Mouse (Mus musculus): ENCODE measurements at regions not wholly inside any gene's neighbourhood (a gene's known extent, or its start where the extent isn't known, plus 50 kb on each side); places are given as distances from the start of the nearest gene placed in this dataset.

DNA sequence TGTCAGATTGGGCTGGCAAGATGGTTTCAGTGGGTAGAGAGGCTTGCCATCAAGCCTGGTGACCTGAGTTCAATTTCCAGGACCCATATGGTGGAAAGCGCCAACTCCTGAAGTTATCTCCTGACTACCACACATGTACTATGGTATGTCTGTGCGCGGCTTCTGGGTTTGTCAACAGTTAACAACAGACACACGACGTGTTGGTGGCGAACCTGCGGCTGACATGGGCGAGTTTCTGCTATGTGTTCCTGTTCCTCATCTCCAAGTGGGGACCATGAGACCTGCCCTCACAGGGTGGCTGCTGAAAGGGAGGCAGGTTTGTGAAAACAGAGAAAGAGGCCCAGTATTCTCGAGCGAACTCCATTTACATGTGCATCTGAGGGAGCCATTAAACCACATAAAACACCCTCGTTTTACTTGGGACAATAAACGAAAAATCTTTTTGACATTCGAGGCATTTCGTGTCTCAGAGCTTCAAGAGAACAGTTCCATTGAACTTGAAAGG, 210.0 kb upstream of the Kazn start:
- ATAC-seq (replicated peaks; ENCODE audit: low FRiP score, low TSS enrichment, poor library complexity, severe bottlenecking), result no peak

DNA sequence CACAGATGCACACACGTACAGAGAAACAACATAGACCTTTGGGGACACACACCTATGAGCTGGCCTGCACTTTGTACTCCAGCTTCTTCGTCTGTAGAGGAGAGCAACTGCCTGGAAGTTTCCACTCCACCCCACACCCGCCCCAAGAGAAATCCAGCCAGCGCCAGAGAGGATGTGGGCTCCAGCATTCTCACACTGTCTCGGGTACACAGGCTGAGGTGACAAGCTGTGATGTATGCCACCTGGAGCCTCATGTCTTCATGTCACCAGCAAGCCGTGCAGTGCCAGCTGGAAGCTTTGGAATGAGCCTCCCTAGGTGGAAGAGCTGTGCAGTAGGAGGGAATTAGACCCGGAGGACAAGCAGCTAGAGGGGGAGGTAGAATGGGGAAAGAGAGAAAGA, 208.3 kb upstream of the Kazn start:
- no peak for ATAC-seq (replicated peaks; ENCODE audit: low FRiP score, low TSS enrichment, poor library complexity, severe bottlenecking)

DNA sequence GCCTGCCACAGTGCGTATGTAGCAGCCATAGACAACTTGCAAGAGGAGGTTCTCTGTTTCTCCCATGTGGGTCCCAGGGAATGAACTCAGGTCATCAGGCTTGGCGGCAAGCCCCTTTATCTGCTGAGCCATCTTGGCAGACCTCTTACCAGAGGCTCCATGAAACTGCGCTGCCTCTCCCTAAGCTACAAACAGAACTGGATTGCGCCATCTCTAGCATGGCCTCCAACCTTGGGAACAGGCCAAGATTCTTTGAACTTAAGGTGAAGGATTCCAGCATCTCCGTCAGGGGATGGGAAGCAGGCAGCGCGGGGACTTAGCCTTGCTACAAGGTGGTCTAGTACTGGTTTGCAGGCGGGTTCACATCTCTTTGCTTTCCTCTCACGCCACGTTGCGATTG, 201.8 kb upstream of the Kazn start:
- ATAC-seq (replicated peaks; ENCODE audit: low FRiP score, low TSS enrichment, poor library complexity, severe bottlenecking), result no peak

DNA sequence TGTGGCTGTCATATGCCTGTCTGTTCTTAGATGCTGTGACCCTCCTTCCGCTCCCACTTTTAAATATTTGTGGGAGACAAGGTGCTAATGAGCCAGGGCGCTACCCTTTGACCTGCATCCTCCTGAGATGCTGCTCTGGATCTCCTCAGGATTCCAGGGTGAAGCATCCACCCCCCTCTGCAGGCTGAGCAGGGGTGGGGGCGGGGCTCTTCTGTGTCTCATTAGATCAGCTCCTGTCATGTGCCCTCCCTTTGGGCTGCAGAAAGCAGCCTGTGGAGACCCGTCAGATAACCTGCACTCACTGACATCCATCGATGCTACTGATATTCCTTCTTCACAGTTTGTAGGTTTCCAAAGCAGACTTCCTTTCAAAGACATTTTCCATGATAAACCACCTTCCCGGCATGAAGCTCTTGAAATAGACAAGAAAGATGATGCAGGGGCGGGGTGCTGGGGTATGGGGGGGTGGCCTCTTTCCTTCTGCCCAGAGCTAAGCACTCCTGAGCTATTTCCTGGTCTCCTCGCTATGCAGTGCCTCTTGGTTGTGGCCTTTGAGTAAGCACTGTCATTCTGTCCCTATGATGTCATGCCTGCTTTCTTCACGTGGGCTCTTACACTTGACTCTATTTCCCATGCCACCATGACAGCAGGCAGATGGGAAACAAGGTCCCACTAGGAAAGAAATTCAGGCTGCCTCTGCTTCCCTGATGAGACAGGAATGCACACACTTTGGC, 200.4 kb upstream of the Kazn start:
- ATAC-seq (replicated peaks; ENCODE audit: low FRiP score, low TSS enrichment, poor library complexity, severe bottlenecking), result no peak

DNA sequence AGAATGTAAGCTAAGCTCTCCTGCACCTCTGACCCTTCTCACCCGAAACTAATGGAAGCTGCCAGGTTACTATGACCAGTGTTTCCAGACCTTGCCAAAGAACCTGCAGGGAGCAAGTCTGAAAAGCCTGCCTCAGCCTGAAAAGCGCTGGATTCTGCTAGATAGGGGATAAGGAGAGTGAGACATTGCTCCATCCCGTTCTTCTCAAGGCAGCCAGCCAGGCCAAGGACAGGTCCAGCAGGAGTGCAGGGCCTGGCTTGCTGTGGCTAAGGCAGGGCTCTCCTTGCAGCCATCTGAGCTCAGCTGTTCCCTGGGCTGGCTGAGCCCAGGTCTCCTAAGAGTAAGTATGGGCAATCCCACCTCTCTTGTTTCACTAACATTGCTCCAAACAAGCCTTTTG, 185.4 kb upstream of the Kazn start:
- ATAC-seq (replicated peaks; ENCODE audit: low FRiP score, low TSS enrichment, poor library complexity, severe bottlenecking), result no peak

DNA sequence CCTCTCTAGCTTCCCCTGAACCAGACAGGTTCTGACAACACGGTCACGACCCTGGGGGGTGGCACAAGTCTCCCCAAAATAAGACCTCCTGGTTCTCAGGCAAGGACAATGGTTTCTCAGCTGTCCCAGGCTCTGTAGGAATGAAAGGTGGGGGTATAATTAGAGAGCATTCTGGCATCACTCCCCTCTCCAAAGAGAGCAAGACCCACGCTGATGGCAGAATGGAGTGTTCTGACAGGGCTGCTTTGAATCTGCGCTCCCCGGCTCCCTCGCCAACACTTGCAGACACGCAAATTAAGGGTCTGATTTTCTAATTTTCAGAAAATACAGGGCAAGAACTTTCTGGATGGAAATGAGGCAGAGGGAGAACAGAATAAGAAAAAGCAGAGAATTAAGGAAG, 181.2 kb upstream of the Kazn start:
- ATAC-seq (replicated peaks; ENCODE audit: low FRiP score, low TSS enrichment, poor library complexity, severe bottlenecking), result no peak

DNA sequence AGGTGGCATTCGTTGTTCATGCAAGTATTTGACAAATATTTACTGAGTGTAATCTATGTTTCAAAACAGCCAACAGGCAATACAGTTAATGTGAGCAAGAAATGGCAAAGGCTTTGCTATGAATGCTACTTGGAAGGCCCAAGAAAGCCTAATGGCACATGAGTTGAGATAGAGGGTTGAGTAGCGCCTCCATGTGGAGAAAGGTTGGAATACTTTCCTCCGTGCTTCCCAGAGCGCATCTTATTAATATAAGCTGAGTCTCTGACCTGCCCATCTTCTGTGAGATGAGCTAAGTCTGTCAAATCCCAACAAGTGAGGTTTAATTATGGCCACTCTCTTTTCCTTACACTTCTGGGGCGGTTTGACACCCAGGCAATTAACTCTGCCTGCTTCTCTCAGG, 175.7 kb upstream of the Kazn start:
- no peak for ATAC-seq (replicated peaks; ENCODE audit: low FRiP score, low TSS enrichment, poor library complexity, severe bottlenecking)

DNA sequence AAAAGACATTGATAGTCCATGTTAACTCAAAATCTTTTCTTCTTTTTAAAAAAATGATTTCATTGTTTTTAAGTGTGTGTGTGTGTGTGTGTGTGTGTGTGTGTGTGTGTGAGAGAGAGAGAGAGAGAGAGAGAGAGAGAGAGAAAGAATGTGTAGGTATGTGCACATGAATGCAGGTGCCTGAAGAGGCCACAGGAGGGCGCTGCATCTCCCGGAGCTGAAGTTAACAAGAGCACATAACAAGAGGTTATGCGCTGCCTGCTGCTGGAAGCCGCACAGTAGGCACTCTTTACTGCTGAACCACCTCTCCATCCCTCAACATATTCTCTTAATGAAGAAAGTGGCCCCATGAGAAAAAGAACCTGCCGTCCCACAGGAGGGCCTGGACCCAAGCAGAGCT, 172.6 kb upstream of the Kazn start:
- ATAC-seq (replicated peaks; ENCODE audit: low FRiP score, low TSS enrichment, poor library complexity, severe bottlenecking), result no peak

DNA sequence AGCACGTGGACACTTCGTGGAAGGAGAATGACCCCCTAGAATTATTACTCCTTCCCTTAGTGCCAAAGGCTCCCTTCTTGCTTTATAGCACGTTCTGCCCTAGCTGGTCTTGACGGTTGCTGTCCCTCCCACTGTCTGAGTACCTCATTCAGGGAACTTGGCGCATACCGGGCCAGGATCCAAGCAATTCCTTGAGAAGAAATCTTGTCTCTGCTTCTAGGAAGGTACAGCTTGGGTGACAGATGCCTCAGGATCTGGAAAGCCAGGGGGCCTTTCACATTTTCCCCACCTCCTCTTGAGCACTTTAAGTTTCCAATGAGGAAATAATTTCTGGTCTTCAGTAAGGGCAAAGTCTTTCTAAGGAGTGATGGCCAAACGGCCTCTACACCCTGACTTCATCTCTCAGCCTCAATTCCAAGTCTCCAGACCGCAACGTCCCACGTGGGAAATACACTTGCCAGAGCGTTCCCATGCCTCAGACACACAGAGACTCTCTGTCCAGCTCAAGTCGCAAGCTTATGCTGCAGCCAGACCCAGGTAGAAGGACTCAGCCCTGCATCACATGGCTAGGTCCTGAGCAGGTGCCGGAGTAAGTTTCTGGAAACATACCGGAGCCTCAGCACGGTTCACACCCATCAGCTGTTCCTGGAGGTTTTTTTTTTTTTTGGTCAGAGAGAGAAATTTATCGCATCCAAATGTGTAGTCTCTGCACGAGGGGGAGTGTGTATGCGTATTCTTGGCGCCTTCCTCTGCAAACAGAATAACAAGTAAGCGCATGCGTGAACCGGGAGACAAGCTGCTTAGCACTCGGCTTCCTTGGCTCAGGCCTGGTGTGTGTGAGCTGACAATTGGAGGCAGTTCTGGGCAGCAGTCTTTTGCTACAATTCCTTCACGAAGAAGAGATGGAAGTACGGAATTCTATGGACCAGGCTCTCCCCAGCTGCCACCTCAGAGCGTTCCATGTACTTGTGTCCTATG, 171.7 kb upstream of the Kazn start:
- ATAC-seq (replicated peaks; ENCODE audit: low FRiP score, low TSS enrichment, poor library complexity, severe bottlenecking), result no peak

DNA sequence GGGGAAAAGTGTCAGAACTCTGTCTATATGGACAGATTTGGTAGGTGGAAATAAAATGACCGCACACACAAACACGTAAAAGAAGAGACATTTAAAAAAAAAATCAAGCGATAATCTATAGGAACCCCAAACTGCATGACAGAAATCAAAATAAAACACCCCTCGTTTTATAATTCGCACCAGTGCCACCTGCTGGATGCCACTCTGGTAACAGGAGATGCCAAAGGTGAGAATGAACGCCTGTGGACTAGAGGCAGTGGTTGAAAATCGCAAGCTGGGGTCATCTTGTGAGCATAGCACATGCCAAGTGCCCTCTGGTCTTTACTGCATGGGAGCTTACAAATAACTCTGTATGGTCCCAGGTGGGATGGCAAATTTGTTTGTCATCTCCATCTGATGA, 158.7 kb upstream of the Kazn start:
- ATAC-seq (replicated peaks; ENCODE audit: low FRiP score, low TSS enrichment, poor library complexity, severe bottlenecking), result no peak

DNA sequence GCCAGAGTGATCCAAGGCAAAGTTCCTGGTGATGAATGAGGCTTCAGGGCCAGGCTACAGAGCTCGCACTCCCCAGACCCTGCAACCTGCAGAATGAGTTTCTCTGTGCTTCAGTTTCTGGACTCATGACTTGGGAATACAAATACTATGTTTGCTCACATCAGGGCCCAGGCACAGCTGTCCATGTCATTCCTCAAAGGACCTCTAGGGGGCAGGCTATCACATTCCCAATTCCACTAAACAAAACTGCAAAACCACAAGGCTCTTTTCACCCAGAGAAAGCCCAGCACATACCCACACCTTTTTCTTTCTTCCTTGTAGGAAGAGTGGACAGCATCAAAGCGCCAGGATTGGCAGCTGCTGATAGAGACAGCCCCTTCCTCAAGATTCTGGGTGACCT, 153.7 kb upstream of the Kazn start:
- ATAC-seq (replicated peaks; ENCODE audit: low FRiP score, low TSS enrichment, poor library complexity, severe bottlenecking), result no peak

DNA sequence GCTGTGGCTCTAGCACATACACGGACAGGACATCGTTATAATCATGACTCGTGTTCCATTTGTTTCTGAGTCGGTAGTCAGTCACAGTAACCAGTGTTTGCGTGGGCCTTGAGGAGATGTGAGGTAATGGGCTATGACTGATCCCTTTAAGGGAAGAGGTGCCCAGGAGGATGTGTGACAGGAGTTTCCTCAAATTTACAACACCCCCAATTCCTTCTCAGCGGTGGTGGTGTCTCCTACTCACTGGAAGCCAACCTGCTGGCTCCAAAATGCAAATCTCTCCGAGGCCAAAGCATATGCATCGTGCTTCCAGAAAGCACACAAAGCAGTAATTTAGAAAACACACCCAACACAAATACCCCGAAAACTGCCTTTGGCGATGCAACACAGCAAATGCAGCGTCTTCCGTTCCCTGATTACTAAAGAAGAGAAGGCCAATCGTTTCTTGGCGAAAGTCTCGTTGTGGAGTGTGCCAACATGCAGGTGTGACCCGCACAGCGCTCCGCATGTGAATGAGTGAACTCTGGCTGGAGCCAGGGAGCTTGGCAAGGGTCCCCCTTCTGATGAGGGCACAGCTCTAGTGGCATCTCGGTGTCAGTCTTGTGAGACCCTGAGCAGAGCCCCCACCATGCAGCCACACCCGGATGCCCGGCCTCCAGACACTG, 151.5 kb upstream of the Kazn start:
- no peak for ATAC-seq (replicated peaks; ENCODE audit: low FRiP score, low TSS enrichment, poor library complexity, severe bottlenecking)

DNA sequence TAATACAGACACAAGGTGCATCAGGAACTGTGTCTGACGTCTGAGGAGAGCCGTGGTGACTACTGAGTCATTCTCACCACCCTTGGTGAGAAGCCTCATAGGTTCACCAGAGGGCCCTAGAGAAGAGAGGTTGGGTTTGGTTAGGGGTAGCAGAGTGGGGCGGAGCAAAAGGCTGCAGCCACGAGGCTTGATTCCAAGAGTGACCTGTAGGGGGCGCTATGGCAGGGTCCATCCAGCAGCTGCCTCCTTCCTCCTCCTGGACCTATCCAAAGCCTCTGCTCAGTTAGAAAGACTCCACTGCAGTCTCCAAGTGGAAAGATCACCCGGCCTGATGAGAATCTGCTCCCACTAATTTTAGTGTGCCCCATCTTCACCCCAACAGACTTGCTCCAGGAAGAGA, 149.3 kb upstream of the Kazn start:
- no peak for ATAC-seq (replicated peaks; ENCODE audit: low FRiP score, low TSS enrichment, poor library complexity, severe bottlenecking)

DNA sequence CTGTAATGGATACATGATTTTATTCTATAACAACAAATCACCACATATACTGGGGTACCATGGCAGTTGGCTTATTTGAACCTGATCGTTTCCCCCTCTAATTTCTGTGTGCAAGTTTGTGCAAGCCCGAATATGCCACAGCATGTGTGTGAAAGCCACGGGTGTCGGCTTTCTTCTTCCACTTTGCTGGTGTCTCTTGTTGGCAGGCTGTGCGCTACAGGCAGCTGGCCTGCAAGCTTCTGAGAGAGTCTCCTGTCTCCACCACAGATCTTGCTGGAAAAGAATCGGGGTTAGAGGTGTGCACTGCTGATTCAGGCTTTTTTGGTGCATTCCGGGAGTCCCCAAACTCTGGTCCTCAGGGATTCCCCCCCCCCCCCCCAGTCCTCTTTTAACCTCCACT, 142.0 kb upstream of the Kazn start:
- no peak for ATAC-seq (replicated peaks; ENCODE audit: low FRiP score, low TSS enrichment, poor library complexity, severe bottlenecking)

DNA sequence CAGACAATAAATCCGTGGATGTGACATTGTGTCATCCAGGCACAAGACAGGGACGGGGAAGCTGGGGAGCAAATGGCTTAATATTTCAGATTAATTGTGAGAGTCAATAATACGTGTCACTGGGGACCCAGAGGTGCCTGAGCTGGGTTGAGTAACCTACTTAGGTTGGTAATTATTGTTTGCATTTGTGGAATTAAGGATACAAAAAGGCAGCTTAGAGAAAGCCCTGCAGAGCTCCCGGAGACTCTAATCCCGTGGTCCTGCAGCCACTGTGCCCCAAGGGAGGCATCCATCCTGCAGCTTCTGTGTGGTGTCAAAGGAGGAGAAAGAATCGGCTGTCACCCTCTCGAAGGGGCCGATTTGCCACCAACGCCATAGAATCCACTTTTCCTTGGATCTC, 139.3 kb upstream of the Kazn start:
- no peak for ATAC-seq (replicated peaks; ENCODE audit: low FRiP score, low TSS enrichment, poor library complexity, severe bottlenecking)

DNA sequence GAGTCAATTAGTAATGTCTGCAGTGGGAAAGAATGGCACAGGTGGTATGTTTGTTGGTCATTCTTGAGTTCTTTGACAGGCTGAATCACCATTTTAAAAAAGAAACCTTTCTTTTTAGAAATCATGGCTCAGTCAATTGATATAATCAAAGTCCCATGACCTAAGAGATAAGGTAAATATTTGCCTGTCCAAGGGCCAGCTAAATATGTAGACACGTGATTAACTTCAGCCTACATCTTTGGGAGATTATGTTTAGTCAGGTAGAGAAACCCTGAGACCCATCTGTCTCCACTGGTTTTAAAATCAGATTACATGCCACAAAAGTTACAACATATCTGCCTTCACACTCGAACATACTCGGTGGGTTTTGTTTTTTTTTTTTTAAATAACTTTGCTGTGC, 128.6 kb upstream of the Kazn start:
- ATAC-seq (replicated peaks; ENCODE audit: low FRiP score, low TSS enrichment, poor library complexity, severe bottlenecking), result no peak

DNA sequence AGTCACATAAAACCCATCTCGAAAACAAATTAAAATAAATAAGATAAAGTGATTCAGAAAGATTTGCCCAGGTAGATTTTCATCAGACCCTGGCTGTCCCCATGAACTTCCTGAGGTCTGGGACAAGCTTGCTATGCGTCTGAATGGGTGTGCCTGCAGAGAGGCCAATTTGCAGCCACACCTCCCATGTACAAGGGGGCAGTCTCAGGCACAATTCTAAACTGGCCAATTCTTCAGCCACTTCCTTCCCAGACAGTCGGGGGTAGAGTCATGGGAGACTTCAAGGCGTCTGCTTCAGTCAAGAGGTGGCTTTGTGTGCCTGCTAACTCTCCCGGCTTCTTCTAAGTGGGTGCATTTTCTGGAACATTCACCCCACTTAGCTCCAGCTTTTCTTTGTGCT, 122.9 kb upstream of the Kazn start:
- ATAC-seq (replicated peaks; ENCODE audit: low FRiP score, low TSS enrichment, poor library complexity, severe bottlenecking), result no peak

DNA sequence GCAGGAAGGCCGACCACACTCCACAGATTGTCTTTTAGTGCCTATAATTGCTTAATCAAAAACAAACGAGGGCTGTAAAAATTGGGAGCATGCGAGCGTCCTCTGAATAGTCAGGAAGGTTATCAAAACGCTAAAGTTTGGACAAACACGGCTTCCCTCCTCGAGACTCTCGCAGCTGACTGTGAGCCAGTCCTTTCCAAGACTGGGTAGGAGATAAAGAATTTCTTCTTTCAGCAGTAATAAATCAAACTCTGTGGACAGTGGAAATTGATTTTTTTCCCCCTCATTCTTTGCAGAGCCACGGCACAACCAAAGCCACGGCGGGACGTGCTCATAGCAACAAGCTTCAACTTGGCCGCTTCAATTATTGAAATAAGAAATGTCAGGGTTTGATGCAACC, 119.7 kb upstream of the Kazn start:
- ATAC-seq (replicated peaks; ENCODE audit: low FRiP score, low TSS enrichment, poor library complexity, severe bottlenecking), result no peak

DNA sequence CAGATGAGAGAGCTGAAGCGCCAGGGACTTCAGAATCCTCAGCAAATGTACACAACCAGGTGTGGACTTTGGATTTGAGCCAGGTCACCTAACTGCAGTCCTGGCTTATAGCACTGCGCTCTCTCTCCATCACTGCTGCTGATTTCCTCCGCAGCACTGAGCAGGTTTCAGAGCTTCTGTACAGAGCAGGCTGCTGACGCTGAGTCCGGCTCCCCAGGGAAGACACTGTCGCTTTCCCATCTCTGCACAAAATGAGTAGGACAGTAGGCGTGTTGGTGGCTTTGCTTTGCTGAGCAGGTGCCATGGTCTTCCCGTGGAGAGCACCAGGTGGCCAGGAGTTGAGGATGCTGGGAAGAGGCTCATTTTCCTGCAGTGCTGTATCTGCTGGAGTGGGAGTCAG, 116.2 kb upstream of the Kazn start:
- no peak for ATAC-seq (replicated peaks; ENCODE audit: low FRiP score, low TSS enrichment, poor library complexity, severe bottlenecking)

DNA sequence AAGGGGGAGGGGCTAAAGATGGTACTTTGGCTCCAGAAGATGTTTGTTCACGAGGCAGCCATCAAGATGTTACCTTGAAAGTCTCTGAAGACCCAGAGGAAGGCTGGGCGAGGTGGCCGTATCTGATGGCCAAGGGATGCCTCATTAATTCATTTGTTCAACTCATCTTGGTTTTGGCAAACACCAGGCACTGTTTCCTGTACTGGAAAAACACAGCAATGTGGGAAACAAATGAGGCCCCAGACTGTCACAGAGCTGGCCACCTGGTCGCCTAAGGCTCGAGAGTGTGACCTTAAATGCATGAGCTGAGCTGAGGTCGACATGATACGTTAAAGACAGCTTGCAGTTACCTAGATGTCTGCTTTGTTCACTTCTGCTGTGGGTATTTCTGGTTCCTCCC, 114.3 kb upstream of the Kazn start:
- ATAC-seq (replicated peaks; ENCODE audit: low FRiP score, low TSS enrichment, poor library complexity, severe bottlenecking), result no peak
